Mouse (Mus musculus) forebrain, postnatal 0 days (tissue): ENCODE results near the gene Prr36. TPM values are rescaled to one million over a fixed set of nuclear protein-coding genes. Genes with fewer than 3 reads are reported as not detected.

Experiments used
- ATAC-seq: fragments of 200-750 bp; cut with Nextera tagmentation; 2 replicates; pipeline ENCODE4 v1.8.0; 2017; ENCODE audit warnings: mild to moderate bottlenecking, moderate library complexity
- DNase-seq: peaks from one replicate; pipeline ENCODE4 v3.0.0-alpha.2; 2015
- H3K27ac ChIP-seq: fragments of 300-500 bp; sonication (generic); 2 replicates; pipeline ENCODE4 v1.5.1; 2014; ENCODE audit warnings: low read depth, mild to moderate bottlenecking, antibody characterized with exemption, low read length, moderate library complexity, mixed read lengths
- H3K27me3 ChIP-seq: fragments of 300-500 bp; sonication (generic); 2 replicates; pipeline ENCODE4 v1.6.1; 2014; ENCODE audit warnings: mild to moderate bottlenecking, low read length, mixed read lengths; ENCODE audit not compliant: insufficient read depth
- H3K36me3 ChIP-seq: fragments of 300-500 bp; sonication (generic); 2 replicates; pipeline ENCODE4 v1.6.1; 2014; ENCODE audit warnings: mild to moderate bottlenecking, moderate library complexity; ENCODE audit not compliant: insufficient read depth
- H3K4me1 ChIP-seq: fragments of 300-500 bp; sonication (generic); 2 replicates; pipeline ENCODE4 v1.6.1; 2014; ENCODE audit warnings: antibody characterized with exemption; ENCODE audit not compliant: insufficient read depth
- H3K4me2 ChIP-seq: fragments of 300-500 bp; sonication (generic); 2 replicates; pipeline ENCODE4 v1.6.1; 2014; ENCODE audit warnings: low read depth, mild to moderate bottlenecking, moderate library complexity
- H3K4me3 ChIP-seq: fragments of 300-500 bp; sonication (generic); 2 replicates; pipeline ENCODE4 v1.5.1; 2014; ENCODE audit warnings: low read depth, low read length, mixed read lengths
- H3K9ac ChIP-seq: fragments of 300-500 bp; sonication (generic); 2 replicates; pipeline ENCODE4 v1.6.1; 2014; ENCODE audit warnings: mild to moderate bottlenecking
- H3K9me3 ChIP-seq: fragments of 300-500 bp; sonication (generic); 2 replicates; pipeline ENCODE4 v1.6.1; 2016; ENCODE audit warnings: low read length
- CTCF ChIP-seq: sonication (generic); IDR thresholded peaks from 2 replicates; pipeline ENCODE4 v1.5.1; 2016; ENCODE audit warnings: antibody characterized with exemption, control low read depth, low read depth
- WGBS: fragments of 180-500 bp; shearing (Covaris S2); extraction: QIAGEN DNeasy Blood & Tissue Kit; methylation state at CpG from one replicate; pipeline ENCODE4 v1.1.7; 2014; 5-methylcytosine and 5-hydroxymethylcytosine counted together
- polyA plus RNA-seq: library from polyadenylated mRNA; unstranded; fragments of >200 nt; fragmentation: Nextera tagmentation; extraction: Ambion mirVana; gene quantifications from 2 replicates; pipeline ENCODE4 v1.2.1, GENCODE M21; 2015
- total RNA-seq: library from RNA; depleted of rRNA; stranded (reverse); fragments of >200 nt; gene quantifications from 2 replicates; pipeline ENCODE4 v1.2.3, GENCODE M21; 2014; rRNA removed

Prr36 gene
- total and polyA plus RNA-seq, 2 experiments from 2014 or later = 14.8 to 37.2 TPM

GRCm38 (mm10) chr8:4165176-4165851 is 51.9 kb downstream of the Prr36 start:
- no peaks in the 10 kb centered on the region for H3K27me3 ChIP-seq
- no peaks in the 10 kb centered on the region; the same call in 1 of the 2 replicates for H3K36me3 ChIP-seq
- peak overlapping the region; percentile 53 for H3K4me3 ChIP-seq
- H3K9ac ChIP-seq = peak overlapping the region; percentile 72
- peaks cover 29% of the 10 kb centered on the region for H3K4me1 ChIP-seq
- TF ChIP-seq CTCF = no peak
- H3K9me3 ChIP-seq = no peaks in the 10 kb centered on the region
- 5% methylated on average over 13 of the region's 13 CpGs for WGBS
- ATAC-seq (no peak; the same call in 1 of the 2 replicates), DNase-seq (no peak)
- H3K27ac ChIP-seq = peak overlapping the region; percentile 89
- peak overlapping the region; percentile 70 for H3K4me2 ChIP-seq

GRCm38 (mm10) chr8:4162786-4163185 is 54.5 kb downstream of the Prr36 start:
- TF ChIP-seq CTCF = no peak
- Histone ChIP-seq H3K9ac (no peak overlapping the region), H3K36me3 (no peaks in the 10 kb centered on the region), H3K4me3 (no peak overlapping the region), H3K27me3 (no peaks in the 10 kb centered on the region), H3K4me1 (peaks cover 8% of the 10 kb centered on the region; the same call in 1 of the 2 replicates), H3K27ac (no peak overlapping the region), H3K9me3 (no peaks in the 10 kb centered on the region), H3K4me2 (no peak overlapping the region)
- 65% methylated on average over 4 of the region's 4 CpGs for WGBS
- DNase-seq (no peak), ATAC-seq (no peak)

Other genes starting within 250 kb of the Prr36 start
- gene Cd209f, start 111.6 kb downstream of the Prr36 start, total RNA-seq = 0.62 TPM in 1 of 2 replicates, not detected in the other
- 0.62 and 0.78 TPM in 2 replicates for gene Cd209f, start 111.6 kb downstream of the Prr36 start, polyA plus RNA-seq
- 0.76 TPM in 1 of 2 replicates, not detected in the other for gene Cd209g, start 83.4 kb downstream of the Prr36 start, total RNA-seq
- gene Cd209g, start 83.4 kb downstream of the Prr36 start, polyA plus RNA-seq = not detected in 2 replicates
- 156 and 159 TPM in 2 replicates for gene Evi5l, start 50.9 kb downstream of the Prr36 start, total RNA-seq
- gene Evi5l, start 50.9 kb downstream of the Prr36 start, polyA plus RNA-seq = 82.5 and 90.3 TPM in 2 replicates
- not detected in 2 replicates for gene Lrrc8e, start 9.4 kb upstream of the Prr36 start, total RNA-seq
- 0.08 TPM in 1 of 2 replicates, not detected in the other for gene Lrrc8e, start 9.4 kb upstream of the Prr36 start, polyA plus RNA-seq
- 26.3 and 45.8 TPM in 2 replicates for gene Map2k7, start 21.3 kb upstream of the Prr36 start, total RNA-seq
- 19.2 and 24.4 TPM in 2 replicates for gene Map2k7, start 21.3 kb upstream of the Prr36 start, polyA plus RNA-seq
- 1.3 TPM in 1 of 2 replicates, not detected in the other for gene Gm49320, start 21.4 kb upstream of the Prr36 start, total RNA-seq
- 0.10 and 0.67 TPM in 2 replicates for gene Gm49320, start 21.4 kb upstream of the Prr36 start, polyA plus RNA-seq
- 8.4 and 18.6 TPM in 2 replicates for gene Tgfbr3l, start 30.8 kb upstream of the Prr36 start, total RNA-seq
- gene Tgfbr3l, start 30.8 kb upstream of the Prr36 start, polyA plus RNA-seq = 1.1 and 1.3 TPM in 2 replicates
- 56.8 and 58.2 TPM in 2 replicates for gene Snapc2, start 35.6 kb upstream of the Prr36 start, total RNA-seq
- gene Snapc2, start 35.6 kb upstream of the Prr36 start, polyA plus RNA-seq = 56.0 and 65.5 TPM in 2 replicates
- gene Ctxn1, start 41.8 kb upstream of the Prr36 start, total RNA-seq = 111 and 113 TPM in 2 replicates
- gene Ctxn1, start 41.8 kb upstream of the Prr36 start, polyA plus RNA-seq = 452 and 513 TPM in 2 replicates
- gene Timm44, start 58.5 kb upstream of the Prr36 start, total RNA-seq = 65.7 and 67.9 TPM in 2 replicates
- gene Timm44, start 58.5 kb upstream of the Prr36 start, polyA plus RNA-seq = 33.7 and 35.1 TPM in 2 replicates
- gene Ccl25, start 107.8 kb upstream of the Prr36 start, total RNA-seq = 9.9 and 11.8 TPM in 2 replicates
- 18.4 and 19.2 TPM in 2 replicates for gene Ccl25, start 107.8 kb upstream of the Prr36 start, polyA plus RNA-seq
- gene Elavl1, start 108.0 kb upstream of the Prr36 start, total RNA-seq = 49.2 and 66.6 TPM in 2 replicates
- gene Elavl1, start 108.0 kb upstream of the Prr36 start, polyA plus RNA-seq = 46.7 and 60.7 TPM in 2 replicates